Mouse (Mus musculus): ENCODE results near the gene Derl2.

The Derl2 gene

DNA sequence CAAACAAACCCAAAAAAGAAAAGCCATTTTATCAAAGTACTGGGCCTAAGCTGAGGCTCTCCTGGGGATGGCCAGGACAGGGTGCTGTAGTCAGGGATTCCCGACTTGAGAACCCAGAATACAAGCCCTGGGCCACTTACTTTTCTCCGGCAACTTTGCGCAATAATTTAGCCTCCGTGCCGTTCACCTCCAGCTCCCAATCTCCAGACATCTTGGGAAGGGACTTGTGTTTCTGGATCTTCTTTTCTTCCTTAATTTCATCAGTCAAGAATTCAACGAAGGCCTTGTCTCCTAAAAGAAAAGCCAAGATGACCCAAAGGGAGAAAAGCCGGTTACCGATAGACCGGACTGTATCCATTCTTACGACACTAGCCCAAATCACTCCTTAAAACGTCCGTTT lies 37.6 kb downstream of the Derl2 start:
- DNase-seq = no peak

DNA sequence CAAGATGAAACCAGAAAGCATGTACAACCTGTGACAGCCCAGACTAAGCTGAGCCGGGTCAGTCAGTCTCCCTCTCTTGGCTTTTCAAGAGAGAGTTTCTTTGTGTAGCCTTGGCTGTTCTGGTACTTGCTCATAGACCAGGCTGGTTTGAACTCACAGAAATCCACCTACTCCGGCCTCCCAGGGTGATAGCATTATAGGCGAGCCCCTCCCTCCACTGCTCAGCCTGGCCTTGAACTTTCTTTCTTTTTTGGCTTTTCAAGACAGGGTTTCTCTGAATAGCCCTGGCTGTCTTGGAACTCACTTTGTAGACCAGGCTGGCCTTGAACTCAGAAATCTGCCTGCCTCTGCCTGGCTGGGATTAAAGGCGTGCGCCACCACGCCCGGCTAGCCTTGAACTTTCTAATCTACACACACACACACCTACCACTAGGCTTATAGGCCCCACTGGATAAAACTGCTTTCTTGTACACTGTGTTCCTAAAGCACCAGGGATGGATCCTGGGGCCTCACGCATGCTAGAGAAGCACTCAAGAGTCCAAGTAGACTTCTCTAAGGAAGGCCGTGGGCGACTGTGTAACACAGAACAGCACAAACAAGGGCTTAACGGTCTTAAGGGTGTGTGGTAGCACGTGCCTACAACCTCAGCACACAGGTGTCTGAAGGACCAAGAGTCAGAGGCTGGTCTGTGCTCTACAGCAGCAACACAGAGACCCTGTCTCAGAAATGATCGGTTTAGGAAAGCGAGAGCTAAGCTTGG lies 38.7 kb downstream of the Derl2 start:
- no peak for DNase-seq

DNA sequence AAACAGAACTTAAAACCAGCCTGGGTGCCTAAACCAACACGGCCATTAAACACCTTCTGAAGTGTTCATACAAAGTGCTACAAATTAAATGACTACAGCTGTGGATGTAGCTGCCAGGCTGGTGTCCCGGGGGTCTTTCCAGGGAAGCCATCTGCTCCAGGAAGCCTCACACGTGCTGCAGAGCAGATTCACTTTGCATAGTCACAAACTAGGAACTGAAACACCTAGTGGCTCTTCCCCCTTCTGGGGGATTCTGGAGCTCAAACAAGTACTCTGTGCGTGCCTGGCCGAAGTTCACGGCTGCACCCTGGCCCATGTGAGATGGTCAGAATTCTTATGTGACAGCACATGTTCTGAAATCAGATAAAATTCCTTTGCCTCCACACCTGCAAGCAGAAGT lies 39.4 kb downstream of the Derl2 start:
- no peak for DNase-seq

DNA sequence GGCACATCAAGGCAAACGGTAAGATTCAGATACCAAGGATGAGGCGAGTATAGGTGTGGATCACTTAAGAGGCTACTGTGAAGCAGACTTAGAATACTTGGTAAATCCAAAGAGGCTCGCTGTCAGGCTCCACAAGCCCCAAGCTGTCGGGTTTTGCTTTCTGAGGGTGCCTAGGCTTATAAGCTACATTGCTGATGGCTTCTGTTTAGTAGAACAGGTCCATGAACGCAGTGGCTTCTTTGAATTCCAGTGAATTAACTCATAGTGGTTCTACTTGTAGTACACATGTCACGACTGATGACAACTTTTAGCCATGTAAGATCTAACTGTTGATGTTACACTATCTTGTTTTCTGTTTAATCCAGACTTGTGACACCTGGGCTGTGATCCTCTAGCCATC lies 42.3 kb downstream of the Derl2 start:
- DNase-seq = no peak

DNA sequence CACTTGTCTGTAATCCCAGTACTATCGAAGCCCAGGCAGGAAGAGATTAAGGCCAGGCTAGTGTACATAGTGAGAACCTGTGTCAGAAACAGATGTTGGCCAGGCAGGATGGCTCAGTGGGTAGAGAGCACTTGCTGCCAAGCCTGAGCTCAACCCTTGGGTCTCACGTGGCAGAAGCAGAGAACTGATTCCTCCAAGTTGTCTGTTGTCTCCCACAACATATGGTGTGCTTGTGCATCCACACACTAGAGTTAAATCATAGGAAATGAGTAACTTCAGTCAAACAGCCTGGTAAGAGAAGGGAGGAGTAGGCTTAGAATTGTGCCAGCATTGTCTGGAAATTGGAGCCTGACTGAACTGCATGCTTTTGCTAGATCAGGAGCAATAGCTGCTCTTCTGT lies 44.4 kb downstream of the Derl2 start:
- DNase-seq = no peak

DNA sequence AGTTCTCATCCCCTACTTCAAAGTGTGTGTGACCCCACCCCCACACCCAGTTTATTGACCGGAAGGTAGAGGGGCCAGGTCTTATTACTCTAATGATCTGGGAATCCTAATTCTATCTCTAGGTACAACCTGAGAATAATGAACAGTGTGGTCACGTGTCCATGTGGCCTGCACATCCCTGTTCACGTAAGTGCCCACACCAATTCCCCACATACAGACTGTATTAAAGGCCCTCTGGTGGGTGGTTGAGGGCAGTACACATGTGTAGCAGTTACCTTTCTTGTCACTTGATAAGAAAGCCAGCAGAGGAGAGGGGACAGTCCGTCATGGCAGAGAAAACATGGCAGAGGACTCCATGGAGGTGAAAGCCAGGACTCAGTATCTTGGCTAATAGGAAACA lies 45.7 kb downstream of the Derl2 start:
- peak; percentile 13 to 26 for DNase-seq

DNA sequence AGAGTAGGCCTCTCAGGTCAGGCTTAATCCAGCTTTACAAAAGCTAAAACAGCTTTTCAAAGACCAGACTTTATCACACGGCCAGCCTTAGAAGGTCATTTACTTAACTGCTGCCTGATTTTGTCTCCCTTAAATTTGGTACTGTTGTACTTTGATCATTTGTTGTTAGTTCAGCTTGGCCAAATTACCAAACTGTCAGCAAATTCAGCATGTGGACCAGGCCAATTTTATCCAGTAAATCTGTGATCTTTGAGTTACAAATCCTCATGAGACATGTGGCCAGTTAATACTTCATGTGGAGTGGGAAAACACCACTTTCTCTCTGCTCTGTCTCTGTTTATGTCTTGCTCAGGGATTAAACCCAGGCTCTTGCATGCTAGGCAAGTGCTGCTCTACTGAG lies 47.1 kb downstream of the Derl2 start:
- DNase-seq = no peak

DNA sequence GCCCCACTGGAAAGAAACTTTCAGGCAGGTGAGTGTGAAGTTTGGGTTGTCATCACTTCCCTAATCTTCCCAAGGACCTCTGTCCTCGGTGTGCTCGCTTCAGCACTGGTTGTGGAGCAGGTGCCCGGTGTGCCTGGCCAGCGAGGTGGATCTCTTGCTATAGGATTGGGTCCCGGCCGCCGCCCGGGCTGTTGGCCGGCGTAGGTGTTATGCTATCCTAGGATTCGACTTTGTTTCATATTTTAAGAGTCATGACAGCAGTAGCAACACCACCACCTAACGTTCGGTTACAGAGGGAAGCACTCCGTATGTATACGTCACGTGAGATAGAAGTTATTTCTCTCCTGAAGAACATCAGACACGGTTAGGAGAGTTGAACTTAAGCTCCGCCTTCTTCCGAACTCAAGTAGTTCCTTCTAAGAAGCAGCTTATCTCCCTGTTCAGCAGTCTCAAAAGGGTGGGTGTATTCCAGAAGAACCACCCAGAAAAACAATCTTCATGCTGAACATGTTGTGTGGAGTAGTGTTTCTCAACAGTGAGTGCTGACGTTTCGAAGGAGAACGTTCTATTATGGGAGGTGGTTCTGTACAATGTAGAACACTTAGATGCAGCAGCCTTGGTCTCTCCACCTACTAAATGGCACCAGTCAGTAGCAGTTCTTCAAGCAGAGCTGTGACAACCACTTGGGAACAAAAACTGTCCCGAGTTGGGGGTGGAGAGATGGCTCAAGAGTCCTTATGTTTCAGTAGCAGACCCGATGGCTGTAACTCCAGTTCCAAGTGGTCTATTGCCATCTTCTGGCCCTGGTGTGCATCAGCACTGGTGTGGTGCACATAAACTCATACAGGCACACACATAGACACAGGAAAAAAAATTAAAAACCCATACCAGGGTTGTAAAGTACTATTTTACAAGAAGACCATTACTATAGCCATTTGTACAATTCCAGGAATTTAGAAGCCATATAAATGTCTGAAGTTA lies 48.8 kb downstream of the Derl2 start:
- peak in 1 of 2 experiments; percentile 7 for DNase-seq

DNA sequence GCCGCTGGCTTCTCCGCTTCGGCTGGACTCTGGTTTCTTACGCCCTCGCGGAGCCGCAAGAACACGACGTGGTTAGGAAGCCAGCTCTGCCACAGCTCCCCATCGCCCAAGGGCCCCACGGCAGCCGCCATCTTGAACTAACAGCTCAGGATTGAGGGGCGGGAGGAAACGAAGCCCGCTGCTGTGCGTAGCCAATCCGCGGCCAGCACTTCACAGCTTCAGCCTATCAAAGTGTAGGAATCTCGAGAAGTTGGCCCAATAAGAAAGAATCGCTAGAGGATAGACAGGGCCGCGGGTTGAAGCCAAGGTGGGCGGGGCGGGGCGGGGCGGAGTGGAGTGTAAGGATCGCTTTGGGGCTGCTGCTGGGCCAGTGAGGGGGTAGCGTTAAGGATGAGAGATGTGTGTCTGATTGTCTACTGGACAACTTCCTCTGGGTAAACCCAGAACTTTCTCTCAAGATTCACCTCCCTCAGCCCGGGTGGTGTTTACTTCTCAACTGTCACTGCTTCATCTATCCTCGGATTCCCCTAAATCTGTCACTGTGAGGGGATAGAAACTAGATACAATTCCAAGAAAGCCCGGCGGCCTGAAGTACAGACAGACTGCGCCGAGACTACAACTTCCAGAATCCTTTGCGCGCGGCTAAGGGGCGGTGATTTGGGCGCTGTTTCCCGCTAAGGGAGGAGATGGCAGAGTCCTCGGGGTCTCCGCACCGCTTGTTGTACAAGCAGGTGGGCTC lies 49.7 kb downstream of the Derl2 start, which contains the start of the genes Nup88 and Rpain:
Nup88 (minus strand) TSS at position 153 of the 739 bp plus-strand sequence.
Rpain (plus strand) TSS at position 393 of the 739 bp plus-strand sequence.
- DNase-seq = peak; percentile 93 to 94

DNA sequence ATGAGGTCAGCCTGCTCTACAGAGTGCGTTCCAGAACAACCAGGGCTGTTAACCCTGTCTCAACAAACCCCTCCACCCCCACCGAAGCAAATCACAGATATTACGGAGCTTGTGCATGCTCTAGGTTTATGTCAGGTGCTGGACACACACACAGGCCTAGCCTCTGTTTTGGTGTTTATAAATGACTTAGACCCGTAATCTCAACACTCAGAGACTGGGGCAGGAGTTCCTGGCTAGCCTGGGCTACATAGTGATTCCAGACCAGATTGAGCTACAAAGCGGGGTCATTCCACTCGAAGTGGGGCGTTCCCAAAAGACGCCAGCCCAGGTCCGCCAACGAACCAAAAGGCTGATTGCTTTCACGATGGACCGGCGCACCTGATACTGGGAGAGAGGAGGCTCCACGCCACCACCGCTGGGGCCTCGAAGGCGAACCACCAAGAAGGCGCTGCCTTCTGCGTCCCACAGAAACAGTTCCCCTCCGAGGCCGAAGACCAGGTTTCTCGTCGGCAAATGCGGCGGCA lies 50.3 kb downstream of the Derl2 start:
- DNase-seq = peak in 1 of 2 experiments; percentile 64

DNA sequence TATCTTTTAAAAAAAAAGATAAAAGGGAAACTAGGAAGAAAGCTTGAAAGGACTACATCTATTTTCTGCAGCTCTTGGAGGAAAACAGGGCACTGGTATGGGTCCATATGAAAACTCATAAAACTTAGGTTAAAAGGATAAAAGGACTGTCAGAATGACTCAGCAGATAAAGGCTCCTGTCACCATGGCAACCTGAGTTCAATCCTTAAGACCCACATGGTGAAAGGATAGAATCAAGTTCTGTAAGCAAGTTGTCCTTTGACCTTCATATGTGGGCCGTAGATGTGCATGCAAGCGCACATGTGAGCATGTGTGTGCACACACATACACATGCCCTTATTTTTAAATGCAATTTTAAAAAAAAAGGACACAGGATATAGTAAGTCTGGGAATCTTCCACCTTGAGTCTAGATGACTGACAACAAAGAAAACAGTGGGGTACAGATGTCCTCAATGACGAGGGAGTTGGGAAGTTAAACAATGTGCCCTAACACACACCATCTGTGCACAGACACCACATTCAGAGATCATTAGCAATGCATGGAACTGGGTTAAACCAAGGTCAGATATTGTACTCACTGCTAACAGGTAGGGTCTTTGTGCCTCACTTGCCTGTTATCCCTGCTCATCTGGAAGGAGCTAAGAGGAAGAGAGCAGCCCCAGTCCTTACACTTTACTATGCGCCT lies 55.3 kb downstream of the Derl2 start:
- no peak for DNase-seq

DNA sequence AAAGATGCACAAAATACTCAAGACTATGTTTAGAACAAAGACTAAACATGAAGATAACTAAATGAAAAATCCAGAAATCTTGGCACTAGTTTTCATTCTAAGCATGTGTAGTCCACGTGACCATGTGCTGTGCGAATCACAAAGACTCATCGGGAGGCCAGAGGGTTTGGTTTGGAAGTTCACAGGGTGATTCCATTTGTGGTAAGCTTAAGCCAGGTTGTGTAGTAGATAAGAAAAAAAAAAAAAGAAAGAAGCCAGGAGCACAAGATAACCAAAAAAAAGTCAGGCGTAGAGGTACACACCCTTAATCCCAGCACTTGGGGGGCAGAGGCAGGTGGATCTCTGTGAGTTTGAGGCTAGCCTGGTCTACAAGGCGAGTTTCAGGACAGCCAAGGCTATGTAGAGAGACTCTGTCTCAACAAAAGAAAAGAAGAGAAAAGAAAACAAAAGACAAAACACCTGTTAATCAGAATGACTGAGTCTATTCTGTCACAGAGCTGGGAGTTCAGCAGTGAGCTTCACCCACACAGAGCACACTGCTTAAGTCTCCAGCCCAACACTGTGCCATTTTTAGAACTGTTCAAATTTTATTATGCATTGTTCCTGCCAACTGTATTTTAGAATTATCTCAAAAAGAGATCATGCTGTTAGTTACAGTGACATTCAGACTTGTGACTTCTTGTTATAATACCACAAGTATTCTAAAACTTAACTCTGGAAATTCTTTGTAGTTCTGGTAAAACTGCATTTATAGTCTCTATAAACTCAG lies 58.7 kb downstream of the Derl2 start:
- DNase-seq = no peak

Measured in cerebellum, postnatal 14 days (tissue).